Comparison of ENCODE assay signal across 8 mouse cellular contexts in genomic region chr1:181255450-181255849, GRCm38 (mm10). TPM values are rescaled to one million over a fixed set of nuclear protein-coding genes. Genes with fewer than 3 reads are reported as not detected.
DNase-seq lines count a peak whose midpoint lies in the region; ATAC-seq and TF ChIP-seq lines count a peak whose summit lies in the region.

No protein-coding gene starts in this region.

- H3K9me3 ChIP-seq in erythroblast, embryonic 14.5 days (ENCODE audit: control insufficient read depth, low read length) = peaks cover 6% of the 10 kb centered on the region
- no peaks in the 10 kb centered on the region for H3K9me3 ChIP-seq in midbrain, embryonic 12.5 days
- no peaks in the 10 kb centered on the region for H3K9me3 ChIP-seq in midbrain, postnatal 0 days (ENCODE audit: low read length)
- peaks cover under 1% of the 10 kb centered on the region; the same call in 1 of the 2 replicates for H3K9me3 ChIP-seq in liver, embryonic 12.5 days (replicated peaks)

- no peaks in the 10 kb centered on the region for H3K27me3 ChIP-seq in erythroblast, embryonic 14.5 days (ENCODE audit: control insufficient read depth)
- H3K27me3 ChIP-seq in midbrain, embryonic 12.5 days = peaks cover 11% of the 10 kb centered on the region
- H3K27me3 ChIP-seq in midbrain, postnatal 0 days (ENCODE audit: insufficient read depth, low read length) = no peaks in the 10 kb centered on the region
- no peaks in the 10 kb centered on the region for H3K27me3 ChIP-seq in liver, embryonic 12.5 days (replicated peaks)

- no peak for ATAC-seq in erythroblast, adult 5-6 weeks (replicated peaks; ENCODE audit: low FRiP score, poor library complexity, severe bottlenecking)
- ATAC-seq in midbrain, embryonic 12.5 days (ENCODE audit: low FRiP score, low read depth) = no peak
- ATAC-seq in midbrain, postnatal 0 days (ENCODE audit: low FRiP score) = no peak
- ATAC-seq in liver, embryonic 12.5 days = no peak

- no peak overlapping the region for H3K27ac ChIP-seq in midbrain, embryonic 12.5 days (replicated peaks)
- H3K27ac ChIP-seq in midbrain, postnatal 0 days (ENCODE audit: low read depth, low read length) = no peak overlapping the region
- peak overlapping the region; percentile 100 for H3K27ac ChIP-seq in liver, embryonic 12.5 days

- peak overlapping the region; percentile 66 for H3K4me3 ChIP-seq in erythroblast, embryonic 14.5 days (replicated peaks)
- no peak overlapping the region for H3K4me3 ChIP-seq in midbrain, embryonic 12.5 days
- H3K4me3 ChIP-seq in midbrain, postnatal 0 days (ENCODE audit: low read depth, low read length) = no peak overlapping the region
- peak overlapping the region; percentile 61 for H3K4me3 ChIP-seq in liver, embryonic 12.5 days

- 0 out of 2 replicates have a peak overlapping the region, but pooled peaks have one; percentile 51 for H3K9ac ChIP-seq in midbrain, embryonic 12.5 days (replicated peaks)
- no peak overlapping the region for H3K9ac ChIP-seq in midbrain, postnatal 0 days (replicated peaks; ENCODE audit: low read length, poor library complexity, severe bottlenecking)
- H3K9ac ChIP-seq in liver, embryonic 12.5 days = peak overlapping the region; percentile 87

- H3K4me1 ChIP-seq in erythroblast, embryonic 14.5 days (ENCODE audit: control insufficient read depth) = peaks cover 98% of the 10 kb centered on the region
- H3K4me1 ChIP-seq in midbrain, embryonic 12.5 days = peaks cover 36% of the 10 kb centered on the region
- H3K4me1 ChIP-seq in midbrain, postnatal 0 days (ENCODE audit: insufficient read depth, low read length) = peaks cover 8% of the 10 kb centered on the region; the same call in 1 of the 2 replicates
- H3K4me1 ChIP-seq in liver, embryonic 12.5 days = peaks cover 70% of the 10 kb centered on the region

- no peak for TF ChIP-seq CTCF in midbrain, postnatal 0 days (IDR thresholded peaks at IDR 0.05)

- 74% methylated on average over 9 of the region's 9 CpGs for WGBS in midbrain, embryonic 12.5 days
- 74% methylated on average over 9 of the region's 9 CpGs for WGBS in midbrain, postnatal 0 days
- WGBS in liver, embryonic 12.5 days (ENCODE audit: insufficient replicate concordance) = 65% methylated on average over 9 of the region's 9 CpGs

- no peak overlapping the region for H3K4me2 ChIP-seq in midbrain, embryonic 12.5 days (replicated peaks)
- no peak overlapping the region for H3K4me2 ChIP-seq in midbrain, postnatal 0 days (ENCODE audit: low read depth, low read length, poor library complexity, severe bottlenecking)
- H3K4me2 ChIP-seq in liver, embryonic 12.5 days = peak overlapping the region; percentile 94

- H3K36me3 ChIP-seq in erythroblast, embryonic 14.5 days (ENCODE audit: control insufficient read depth) = peaks cover 50% of the 10 kb centered on the region
- no peaks in the 10 kb centered on the region for H3K36me3 ChIP-seq in midbrain, embryonic 12.5 days
- H3K36me3 ChIP-seq in midbrain, postnatal 0 days (ENCODE audit: insufficient read depth, low read length) = no peaks in the 10 kb centered on the region
- no peaks in the 10 kb centered on the region for H3K36me3 ChIP-seq in liver, embryonic 12.5 days

- DNase-seq in midbrain, postnatal 0 days (ENCODE audit: low spot score) = no peak
- DNase-seq in thymus, postnatal 14 days = peak; percentile 67
- DNase-seq in adrenal gland, postnatal 25 days = no peak
- DNase-seq in kidney, adult 9 months = no peak

RNA-seq across cellular contexts. Expression of gene Wdr26, which starts 43.6 kb away (rescaled TPM):
- 12.7 and 17.8 TPM in 2 replicates for polyA plus RNA-seq in erythroblast, embryonic 14.5 days (2012)
- total RNA-seq in erythroblast, adult 5-6 weeks (2015; ENCODE audit: low replicate concordance) = 871 and 922 TPM in 2 replicates
- total RNA-seq in erythroblast, adult 5-6 weeks (2017; ENCODE audit: low replicate concordance) = 1,326 and 1,581 TPM in 2 replicates
- polyA plus RNA-seq in midbrain, embryonic 12.5 days (2016; fragmentation: Nextera tagmentation; extraction: Ambion mirVana) = 41.6 and 53.4 TPM in 2 replicates
- total RNA-seq in midbrain, postnatal 0 days (2014; rRNA removed) = 49.6 and 66.9 TPM in 2 replicates
- 31.4 and 44.1 TPM in 2 replicates for polyA plus RNA-seq in midbrain, postnatal 0 days (2015; fragmentation: Nextera tagmentation; extraction: Ambion mirVana)
- polyA plus RNA-seq in liver, embryonic 12.5 days (2016; fragmentation: Nextera tagmentation; extraction: Ambion mirVana) = 52.5 and 56.7 TPM in 2 replicates
- 143 and 151 TPM in 2 replicates for total RNA-seq in adrenal gland, postnatal 25 days (2021)

Comparison
In these comparisons a context has a peak if more than half of its experiments do, and no peak if none do; other contexts are left out.
1. H3K4me3 ChIP-seq: peak in erythroblast, embryonic 14.5 days (single experiment) and liver, embryonic 12.5 days (single experiment); none in midbrain, embryonic 12.5 days (single experiment) and midbrain, postnatal 0 days (single experiment).